Mouse (Mus musculus) hindbrain, embryonic 10.5 days (tissue): ENCODE measurements around the gene Srp72. TPM values are rescaled to one million over a fixed set of nuclear protein-coding genes. Genes with fewer than 3 reads are reported as not detected.
"Not testable (repeated sequence)": the region's sequence is repeated elsewhere in the genome, so short reads cannot be mapped to it uniquely, and the experiment has no call there.

Experiments
- DNase-seq: peaks from one replicate; pipeline ENCODE4 v3.0.0-alpha.2; 2017; ENCODE audit warnings: low spot score
- H3K27ac ChIP-seq: fragments of 300-500 bp; sonication (generic); 2 replicates; pipeline ENCODE4 v1.5.1; 2016; ENCODE audit warnings: mild to moderate bottlenecking, moderate library complexity
- H3K27me3 ChIP-seq: fragments of 300-500 bp; sonication (generic); 2 replicates; pipeline ENCODE4 v1.6.1; 2016; ENCODE audit warnings: mild to moderate bottlenecking; ENCODE audit not compliant: poor library complexity, insufficient read depth, severe bottlenecking
- H3K36me3 ChIP-seq: fragments of 300-500 bp; sonication (generic); 2 replicates; pipeline ENCODE4 v1.6.1; 2016; ENCODE audit warnings: mild to moderate bottlenecking, moderate library complexity
- H3K4me1 ChIP-seq: fragments of 300-500 bp; sonication (generic); replicated peaks from 2 replicates; pipeline ENCODE4 v1.6.1; 2016; ENCODE audit warnings: mild to moderate bottlenecking
- H3K4me3 ChIP-seq: fragments of 300-500 bp; sonication (generic); 2 replicates; pipeline ENCODE4 v1.5.1; 2016; ENCODE audit warnings: mild to moderate bottlenecking, moderate library complexity
- H3K9me3 ChIP-seq: fragments of 300-500 bp; sonication (generic); 2 replicates; pipeline ENCODE4 v1.6.1; 2016; ENCODE audit warnings: mild to moderate bottlenecking, moderate library complexity
- WGBS: fragments of 180-500 bp; shearing (Covaris S2); methylation state at CpG from one replicate; pipeline ENCODE4 v1.1.7; 2016; 5-methylcytosine and 5-hydroxymethylcytosine counted together
- polyA plus RNA-seq: library from polyadenylated mRNA; unstranded; fragments of >200 nt; fragmentation: Nextera tagmentation; extraction: Ambion mirVana; gene quantifications from 2 replicates; pipeline ENCODE4 v1.2.1, GENCODE M21; 2016

Srp72 gene
- polyA plus RNA-seq, 1 experiment from 2014 or later = 68.9 TPM

DNA sequence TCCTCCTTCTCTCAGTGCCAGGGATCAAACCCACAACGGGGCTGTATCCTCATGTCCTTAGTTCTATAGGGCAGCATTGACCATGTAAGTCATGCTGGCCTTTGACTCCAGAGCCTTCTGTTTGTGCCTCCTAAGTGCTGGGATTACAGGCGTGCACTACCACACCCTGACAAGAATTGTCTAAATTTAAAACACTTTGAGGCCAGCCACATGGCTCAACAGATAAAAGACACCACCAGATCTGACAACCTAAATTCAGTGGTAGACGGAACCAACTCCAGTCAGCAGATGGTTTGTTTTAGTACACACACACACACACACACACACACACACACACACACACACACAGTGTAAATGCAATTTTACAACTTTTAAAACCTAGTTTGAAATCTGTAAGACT, 53.6 kb downstream of the Srp72 start:
- no peak for DNase-seq
- H3K36me3 ChIP-seq = no peaks in the 10 kb centered on the region
- 84% methylated on average over 3 of the region's 3 CpGs for whole genome bisulfite sequencing

DNA sequence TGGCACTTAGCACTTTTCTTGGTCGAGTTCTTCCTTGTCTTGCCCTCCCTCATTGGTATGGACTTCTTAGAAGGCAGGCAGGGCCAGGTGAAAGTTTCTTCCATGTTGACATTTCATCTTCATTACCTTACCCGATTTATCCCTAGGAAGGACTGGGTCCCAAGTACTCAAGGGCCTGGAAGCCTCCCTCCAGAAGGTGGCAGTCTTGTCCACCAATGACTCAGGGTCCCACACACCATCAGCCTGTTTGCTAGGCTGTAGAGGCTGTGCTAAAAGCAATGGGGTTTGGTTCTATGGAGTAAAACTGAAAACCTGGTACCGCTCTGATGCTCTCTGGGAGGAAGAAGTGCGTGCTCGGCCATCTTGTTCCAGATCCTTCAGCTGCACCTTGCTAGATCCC, 55.3 kb downstream of the Srp72 start:
- Histone ChIP-seq H3K4me3 (no peak overlapping the region), H3K27me3 (no peaks in the 10 kb centered on the region), H3K9me3 (no peaks in the 10 kb centered on the region), H3K27ac (no peak overlapping the region), H3K4me1 (no peaks in the 10 kb centered on the region), H3K36me3 (no peaks in the 10 kb centered on the region)
- WGBS = 77% methylated on average over 5 of the region's 5 CpGs
- DNase-seq = no peak

More for the DNA sequence above, 53.6 kb downstream of the Srp72 start:
- Histone ChIP-seq H3K4me3 (no peak overlapping the region), H3K4me1 (no peaks in the 10 kb centered on the region), H3K27ac (no peak overlapping the region), H3K9me3 (no peaks in the 10 kb centered on the region), H3K27me3 (no peaks in the 10 kb centered on the region)

DNA sequence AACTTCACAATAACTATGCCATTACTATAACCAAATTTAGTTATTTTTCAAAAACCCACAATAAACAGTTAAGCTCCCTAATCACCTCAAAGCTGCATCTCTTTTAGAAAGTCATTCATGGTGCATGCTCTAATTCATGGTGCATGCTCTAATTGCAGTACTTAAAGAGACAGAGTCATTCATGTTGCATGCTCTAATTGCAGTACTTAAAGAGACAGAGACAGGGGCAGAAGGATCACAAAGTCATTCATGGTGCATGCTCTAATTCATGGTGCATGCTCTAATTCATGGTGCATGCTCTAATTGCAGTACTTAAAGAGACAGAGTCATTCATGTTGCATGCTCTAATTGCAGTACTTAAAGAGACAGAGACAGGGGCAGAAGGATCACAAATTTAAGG, 60.6 kb downstream of the Srp72 start:
- H3K27me3 ChIP-seq, H3K4me1 ChIP-seq, H3K4me3 ChIP-seq, H3K27ac ChIP-seq, DNase-seq, H3K36me3 ChIP-seq, H3K9me3 ChIP-seq: not testable (repeated sequence)

DNA sequence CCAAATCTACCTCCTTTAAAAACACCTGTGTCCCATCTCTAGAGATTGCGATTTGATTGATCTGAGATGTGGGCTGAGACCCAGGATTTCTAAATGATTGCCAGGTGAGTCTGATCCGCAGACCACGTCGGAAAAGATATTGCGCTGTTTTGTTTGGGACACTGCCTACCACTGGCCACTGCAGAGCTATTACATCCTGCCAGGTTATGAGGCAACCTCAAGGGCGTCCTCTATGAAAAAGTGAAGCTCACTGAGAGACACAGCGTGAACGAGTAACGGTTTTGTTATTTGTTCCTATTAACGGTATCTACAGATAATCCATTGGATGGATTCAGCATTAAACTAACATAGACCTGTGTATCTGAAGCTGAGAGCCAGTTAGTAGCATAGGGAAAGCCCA, 64.0 kb downstream of the Srp72 start:
- Histone ChIP-seq H3K27me3 (no peaks in the 10 kb centered on the region), H3K36me3 (no peaks in the 10 kb centered on the region), H3K4me1 (no peaks in the 10 kb centered on the region), H3K27ac (no peak overlapping the region), H3K4me3 (no peak overlapping the region), H3K9me3 (no peaks in the 10 kb centered on the region)
- no peak for DNase-seq
- 91% methylated on average over 10 of the region's 10 CpGs for WGBS

DNA sequence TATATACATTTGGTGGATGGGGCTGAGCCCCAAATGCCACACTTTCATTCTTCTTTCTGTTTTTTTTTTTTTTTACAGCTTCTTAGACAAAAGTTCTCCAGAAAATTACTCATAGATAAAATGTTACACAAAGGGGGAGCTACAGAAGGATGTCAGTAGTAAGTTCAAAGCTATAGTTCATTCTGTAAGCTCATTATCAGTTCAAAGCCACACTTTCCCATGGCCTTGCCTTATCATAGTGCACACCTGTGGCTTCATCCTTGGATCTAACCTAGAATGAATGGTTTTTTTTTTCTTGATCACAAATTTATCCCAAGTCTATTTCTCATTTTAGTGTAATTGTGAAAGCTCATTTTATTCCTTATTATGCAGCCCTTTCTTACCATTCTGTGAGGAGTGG, 64.9 kb downstream of the Srp72 start:
- H3K9me3 ChIP-seq = no peaks in the 10 kb centered on the region
- no peak overlapping the region for H3K4me3 ChIP-seq
- H3K27me3 ChIP-seq = no peaks in the 10 kb centered on the region
- no peaks in the 10 kb centered on the region for H3K36me3 ChIP-seq
- H3K4me1 ChIP-seq = no peaks in the 10 kb centered on the region
- no peak for DNase-seq
- H3K27ac ChIP-seq = no peak overlapping the region

DNA sequence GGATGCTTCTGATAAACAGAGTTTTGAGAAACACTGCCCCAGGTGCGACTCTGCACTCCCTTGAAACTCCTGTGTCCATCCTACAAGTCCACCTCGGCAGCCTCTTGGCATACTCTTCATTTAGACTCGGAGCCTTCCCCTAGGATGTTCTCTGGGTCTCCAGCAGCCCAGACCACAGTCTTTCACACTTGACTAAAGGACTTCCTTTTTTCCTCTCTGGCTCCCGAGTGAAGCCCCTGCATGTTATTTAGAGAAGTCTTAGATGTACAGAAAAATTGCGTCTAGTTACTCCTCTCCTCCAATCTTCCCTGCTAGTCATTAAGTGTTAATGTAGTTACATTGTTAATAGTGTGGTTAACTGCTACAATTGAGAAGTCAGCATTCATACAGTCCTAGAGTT, 69.9 kb downstream of the Srp72 start:
- no peak overlapping the region for H3K27ac ChIP-seq
- H3K36me3 ChIP-seq = no peaks in the 10 kb centered on the region
- WGBS = 76% methylated on average over 5 of the region's 5 CpGs
- DNase-seq = no peak
- no peaks in the 10 kb centered on the region for H3K9me3 ChIP-seq
- H3K27me3 ChIP-seq = no peaks in the 10 kb centered on the region
- H3K4me1 ChIP-seq = no peaks in the 10 kb centered on the region
- H3K4me3 ChIP-seq = no peak overlapping the region

Other genes with a start within 250 kb of the Srp72 start
- 17.6 and 23.3 TPM in 2 replicates for gene Aasdh, start 69.2 kb upstream of the Srp72 start, polyA plus RNA-seq
- 337 and 446 TPM in 2 replicates for gene Paics, start 23.4 kb upstream of the Srp72 start, polyA plus RNA-seq
- gene Ppat, start 23.1 kb upstream of the Srp72 start, polyA plus RNA-seq = 28.0 and 49.3 TPM in 2 replicates
- not detected in 2 replicates for gene Arl9, start 29.4 kb downstream of the Srp72 start, polyA plus RNA-seq
- gene Thegl, start 41.3 kb downstream of the Srp72 start, polyA plus RNA-seq = 0.13 TPM in 1 of 2 replicates, not detected in the other
- 0.20 and 0.34 TPM in 2 replicates for gene Hopx, start 140.4 kb downstream of the Srp72 start, polyA plus RNA-seq
- 0.50 and 0.52 TPM in 2 replicates for gene Spink2, start 236.8 kb downstream of the Srp72 start, polyA plus RNA-seq